ENCODE assay signal across 17 mouse cellular contexts in the genomic region with DNA sequence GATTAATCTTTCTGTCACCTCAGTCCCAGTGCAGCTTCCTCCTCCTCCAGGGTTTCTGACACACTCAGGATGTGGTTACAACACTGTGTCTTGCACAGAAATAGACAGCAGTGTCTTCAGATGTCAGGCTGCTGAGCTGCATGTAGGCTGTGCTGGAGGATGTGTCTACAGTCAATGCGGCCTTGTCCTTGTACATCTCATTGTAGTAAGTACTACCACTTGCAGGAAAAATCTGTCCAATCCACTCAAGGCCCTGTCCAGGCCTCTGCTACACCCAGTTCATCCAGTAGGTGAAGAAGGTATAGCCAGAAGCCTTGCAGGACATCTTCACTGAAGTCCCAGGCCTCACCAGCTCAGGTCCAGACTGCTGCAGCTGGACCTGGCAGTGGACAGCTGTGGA.
DNase-seq lines count a peak whose midpoint lies in the region; ATAC-seq lines count a peak whose summit lies in the region.
"Had no signal": no experiment of that assay in that cellular context is flagged by ENCODE, and none has a peak within 500 bp of the region (broad histone marks: within the 10 kb centered on the region; RNA-seq: fewer than 3 reads in every experiment).

No protein-coding gene starts in this region.

- peak; percentile 74 for DNase-seq in 416B (ENCODE audit: low read depth)
- peak; percentile 22 for DNase-seq in T-cell, adult 2 months (ENCODE audit: low spot score)
- DNase-seq in thymus, postnatal 0 days (ENCODE audit: low spot score) = peak; percentile 27
- DNase-seq in kidney, adult 18-20 months = no peak
- DNase-seq in adrenal gland, adult (ENCODE audit: inconsistent age in 2 of 2, low spot score in 1 of 2) = no peak
- no peak for DNase-seq in urinary bladder, postnatal 4 days (ENCODE audit: low spot score in 2 of 2)
- DNase-seq in lung, postnatal 25 days (ENCODE audit: low spot score) = no peak
- DNase-seq: adrenal gland, postnatal 25 days; cerebellum, adult 9-10 months; gastrocnemius, postnatal 10 days; heart, adult 11 months; kidney, postnatal 36 days; lung, embryonic 14.5 days; lung, postnatal 4 days had no signal

- ATAC-seq in inflammation-experienced regulatory T-cells, adult 6 months = peak; percentile 14
- ATAC-seq: forebrain, embryonic 15.5 days; midbrain, embryonic 16.5 days had no signal

Comparison
In these comparisons a context has a peak if more than half of its experiments do, and no peak if none do; other contexts are left out.
1. DNase-seq: peak in 416B (single experiment), T-cell, adult 2 months (single experiment) and thymus, postnatal 0 days (single experiment); none in kidney, adult 18-20 months (single experiment), adrenal gland, adult (0 of 2), urinary bladder, postnatal 4 days (0 of 2) and lung, postnatal 25 days (single experiment).